Mouse (Mus musculus) gastrocnemius, adult 2 months (tissue): ENCODE data around the gene Fbxw7. TPM values are rescaled to one million over a fixed set of nuclear protein-coding genes. Genes with fewer than 3 reads are reported as not detected.
"Not testable (repeated sequence)": the region's sequence is repeated elsewhere in the genome, so short reads cannot be mapped to it uniquely, and the experiment has no call there.

Experiments
- DNase-seq: peaks from one replicate; pipeline ENCODE4 v3.0.0; 2022
- H3K27ac ChIP-seq: fragments of 200-600 bp; 2 replicates; pipeline ENCODE4 v1.8.1; 2022; ENCODE audit warnings: mild to moderate bottlenecking
- H3K4me3 ChIP-seq: fragments of 200-600 bp; 2 replicates; pipeline ENCODE4 v1.8.1; 2022; ENCODE audit warnings: mild to moderate bottlenecking, moderate library complexity
- CTCF ChIP-seq: fragments of 200-600 bp; IDR thresholded peaks from 2 replicates; pipeline ENCODE4 v1.8.1; 2022; ENCODE audit warnings: antibody characterized with exemption, mild to moderate bottlenecking, moderate library complexity
- intact Hi-C: fragments of 180-260 bp; cut with DNase I; formaldehyde crosslinking; loops from one replicate; pipeline ENCODE4 v1.15.1; 2025
- total RNA-seq, 2 experiments: library from RNA; stranded (reverse); gene quantifications; 2 replicates each; pipeline ENCODE4 v1.2.3; 2021

Fbxw7 gene
- total RNA-seq, 2 experiments from 2014 or later, result 12.1 to 27.7 TPM

GRCm38 (mm10) chr3:84837984-84838383, 22.9 kb downstream of the Fbxw7 start:
- intact Hi-C loops, result no loop called here

DNA sequence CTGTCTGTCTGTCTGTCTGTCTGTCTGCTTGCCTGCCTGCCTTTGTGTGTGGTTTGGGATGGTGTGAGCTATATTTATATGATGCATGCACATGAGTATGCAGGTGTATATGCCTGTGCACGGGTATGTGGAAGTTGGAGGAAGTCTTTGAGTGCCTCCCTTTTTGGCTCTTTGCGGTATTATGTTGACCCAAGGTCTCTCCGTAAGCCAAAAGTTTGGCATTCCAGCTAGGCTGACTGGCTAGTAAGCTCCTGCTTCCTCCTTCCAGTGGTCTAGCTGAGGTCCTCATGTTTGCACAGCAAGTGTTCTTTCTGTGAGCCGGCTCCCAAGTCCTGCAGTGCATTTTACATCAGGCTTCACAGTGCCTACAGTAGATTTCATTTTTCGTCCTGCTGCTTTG, 24.4 kb downstream of the Fbxw7 start:
- Histone ChIP-seq H3K27ac (no peak overlapping the region), H3K4me3 (no peak overlapping the region)
- DNase-seq, result no peak
- intact Hi-C loops, result no loop called here
- no peak for TF ChIP-seq CTCF

More at GRCm38 (mm10) chr3:84837984-84838383, 22.9 kb downstream of the Fbxw7 start:
- Histone ChIP-seq H3K27ac (no peak overlapping the region), H3K4me3 (no peak overlapping the region)
- DNase-seq, result no peak
- no peak for TF ChIP-seq CTCF

GRCm38 (mm10) chr3:84841271-84841670, 26.2 kb downstream of the Fbxw7 start:
- no peak for DNase-seq
- intact Hi-C loops, result no loop called here
- TF ChIP-seq CTCF, result no peak
- no peak overlapping the region for H3K4me3 ChIP-seq
- no peak overlapping the region for H3K27ac ChIP-seq

GRCm38 (mm10) chr3:84842793-84843192, 27.7 kb downstream of the Fbxw7 start:
- Histone ChIP-seq H3K4me3 (no peak overlapping the region), H3K27ac (no peak overlapping the region)
- intact Hi-C loops, result loop anchor here (1.0 kb wide), 2 partner anchors 149 to 227 kb away; no protein-coding TSS in a partner anchor
- no peak for TF ChIP-seq CTCF
- DNase-seq, result no peak

GRCm38 (mm10) chr3:84843594-84843993, 28.5 kb downstream of the Fbxw7 start:
- H3K4me3 ChIP-seq, result no peak overlapping the region
- TF ChIP-seq CTCF, result peak; percentile 89
- peak; percentile 24 for DNase-seq
- intact Hi-C loops, result loop anchor here (1.0 kb wide), 2 partner anchors 150 to 228 kb away; no protein-coding TSS in a partner anchor
- no peak overlapping the region for H3K27ac ChIP-seq

DNA sequence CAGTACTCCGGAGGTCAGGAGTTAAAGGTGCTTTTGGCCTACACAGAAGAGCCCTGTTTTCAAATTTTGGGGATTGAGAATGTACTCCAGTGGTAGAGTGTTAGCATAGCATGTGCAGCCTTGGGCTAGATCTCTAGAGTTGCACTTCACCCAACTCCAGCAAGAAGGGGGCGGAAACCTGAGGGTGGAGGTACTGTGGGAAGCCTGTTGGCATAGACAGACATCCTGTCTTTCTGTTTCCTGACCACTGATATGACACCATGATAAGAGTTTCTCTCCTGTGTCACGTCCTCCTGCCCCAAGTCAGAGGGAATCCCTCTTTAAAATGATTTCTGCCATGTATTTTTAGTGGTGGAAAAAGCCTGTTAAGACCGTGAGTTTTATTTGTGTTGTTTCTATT, 33.7 kb downstream of the Fbxw7 start:
- DNase-seq, result no peak
- no peak overlapping the region for H3K4me3 ChIP-seq
- TF ChIP-seq CTCF, result no peak
- intact Hi-C loops, result no loop called here
- peak overlapping the region; percentile 25; the same call in 1 of the 2 replicates for H3K27ac ChIP-seq

GRCm38 (mm10) chr3:84850418-84850817, 35.4 kb downstream of the Fbxw7 start:
- Histone ChIP-seq H3K4me3 (no peak overlapping the region), H3K27ac (no peak overlapping the region)
- DNase-seq, result no peak
- intact Hi-C loops, result no loop called here
- TF ChIP-seq CTCF, result no peak

DNA sequence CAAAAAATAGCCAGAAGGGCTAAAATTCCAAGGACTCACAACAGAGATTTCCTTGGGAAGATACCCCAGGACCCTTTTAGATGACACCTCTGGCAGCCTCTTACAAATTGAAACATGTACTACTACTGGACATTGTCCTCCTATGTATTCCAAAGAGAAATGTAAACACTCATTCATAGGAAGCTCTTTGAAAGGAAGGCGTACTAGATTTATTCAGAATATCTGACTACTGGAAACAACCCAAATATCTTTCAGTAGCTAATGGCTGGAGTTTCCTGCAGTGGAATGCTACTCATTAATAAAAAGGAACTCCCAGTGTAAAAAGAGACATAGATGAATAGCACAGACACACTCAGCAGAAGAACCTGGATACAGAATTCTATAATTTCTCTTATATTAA, 36.7 kb downstream of the Fbxw7 start:
- DNase-seq, result no peak
- intact Hi-C loops, result no loop called here
- no peak for TF ChIP-seq CTCF
- Histone ChIP-seq H3K4me3 (no peak overlapping the region), H3K27ac (peak overlapping the region; percentile 73)

DNA sequence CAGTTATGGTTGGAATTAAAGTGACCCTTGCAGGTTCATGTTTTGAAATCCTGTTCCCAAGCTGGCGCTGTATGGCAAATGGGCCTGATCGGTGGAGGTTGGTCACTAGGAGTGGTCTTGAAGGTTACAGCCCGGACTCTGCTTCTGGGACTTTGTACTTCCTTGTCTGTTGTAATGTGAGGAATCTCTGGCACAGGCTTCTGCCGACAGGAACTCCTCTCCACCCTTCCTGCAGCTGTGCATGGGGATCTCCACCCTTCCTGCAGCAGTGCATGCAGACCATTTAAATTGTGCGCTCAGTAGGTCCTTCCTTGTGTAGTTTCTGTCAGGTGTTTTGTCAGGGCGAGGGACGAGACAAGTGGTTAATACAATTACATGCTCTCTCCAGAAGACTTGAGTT, 37.8 kb downstream of the Fbxw7 start:
- Histone ChIP-seq H3K27ac (peak overlapping the region; percentile 73), H3K4me3 (peak overlapping the region; percentile 18; the same call in 1 of the 2 replicates)
- TF ChIP-seq CTCF, result no peak; the same call in 1 of the 2 replicates
- intact Hi-C loops, result no loop called here
- peak; percentile 37 for DNase-seq

GRCm38 (mm10) chr3:84854440-84854839, 39.4 kb downstream of the Fbxw7 start:
- peak overlapping the region; percentile 68; the same call in 1 of the 2 replicates for H3K27ac ChIP-seq
- intact Hi-C loops, result no loop called here
- no peak for DNase-seq
- no peak for TF ChIP-seq CTCF
- H3K4me3 ChIP-seq, result no peak overlapping the region

DNA sequence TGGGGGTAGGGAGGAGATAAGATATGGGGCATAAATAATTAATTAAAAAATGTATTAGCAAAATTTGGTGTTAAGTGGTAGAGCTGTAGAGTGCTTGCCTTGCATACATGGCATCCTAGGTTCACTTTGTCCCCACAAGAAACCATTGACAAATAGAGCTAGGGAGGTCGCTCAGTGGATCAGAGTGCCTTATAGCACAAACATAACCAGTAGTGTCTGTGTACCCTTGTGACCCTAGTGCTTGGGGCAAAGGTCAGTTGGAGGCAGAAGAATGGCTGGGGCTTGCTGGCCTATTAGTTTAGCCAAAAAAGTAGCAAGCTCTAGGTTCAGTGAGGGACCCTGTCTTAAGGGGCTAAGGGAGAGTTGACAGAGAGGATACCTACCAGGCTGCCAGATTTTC, 45.6 kb downstream of the Fbxw7 start:
- TF ChIP-seq CTCF, result no peak
- Histone ChIP-seq H3K4me3 (no peak overlapping the region), H3K27ac (no peak overlapping the region)
- no peak for DNase-seq
- intact Hi-C loops, result no loop called here

DNA sequence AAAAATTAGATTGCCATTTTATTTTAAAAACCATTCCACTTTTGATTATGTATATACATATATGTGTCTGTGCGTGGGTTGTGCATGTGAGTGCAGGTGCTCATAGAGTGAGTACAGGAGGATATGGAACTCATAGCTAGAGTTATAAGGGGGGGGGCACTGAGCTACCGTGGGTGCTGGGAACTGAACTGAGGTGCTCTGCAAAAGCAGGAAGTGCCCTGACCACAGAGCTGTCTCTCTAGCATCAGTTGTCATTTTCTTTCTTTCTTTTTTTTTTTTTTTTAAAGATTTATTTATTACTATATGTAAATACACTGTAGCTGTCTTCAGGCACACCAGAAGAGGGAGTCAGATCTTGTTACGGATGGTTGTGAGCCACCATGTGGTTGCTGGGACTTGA, 46.7 kb downstream of the Fbxw7 start:
- DNase-seq, H3K4me3 ChIP-seq, intact Hi-C loops, H3K27ac ChIP-seq: not testable (repeated sequence)

DNA sequence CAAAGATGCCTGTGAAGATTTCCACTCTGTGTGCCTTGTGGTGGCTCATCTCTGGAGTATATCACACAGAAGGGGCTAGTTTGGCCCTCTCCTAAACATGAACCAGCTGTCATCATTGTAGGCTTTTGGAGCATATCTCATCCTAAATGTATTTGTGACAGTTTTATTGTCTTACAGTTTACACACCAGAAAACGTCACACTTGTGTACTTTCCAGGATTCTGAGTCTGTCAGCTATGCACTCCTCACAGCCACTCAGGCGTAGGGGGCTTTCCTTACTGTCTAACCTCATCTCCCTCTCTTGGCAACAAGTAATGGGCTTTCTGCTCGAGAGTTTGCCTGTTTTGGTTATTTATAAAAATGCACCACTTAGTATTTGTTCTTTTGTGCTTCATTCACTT, 50.6 kb downstream of the Fbxw7 start:
- no peak for DNase-seq
- intact Hi-C loops, result no loop called here
- Histone ChIP-seq H3K4me3 (no peak overlapping the region), H3K27ac (no peak overlapping the region)
- TF ChIP-seq CTCF, result no peak

GRCm38 (mm10) chr3:84866866-84867265, 51.8 kb downstream of the Fbxw7 start:
- Histone ChIP-seq H3K27ac (0 out of 2 replicates have a peak overlapping the region, but pooled peaks have one; percentile 24), H3K4me3 (no peak overlapping the region)
- no peak for TF ChIP-seq CTCF
- intact Hi-C loops, result no loop called here
- DNase-seq, result no peak
